Mouse (Mus musculus) olfactory bulb, adult 2 months (tissue): Measurements from ENCODE around the gene Rabggtb. TPM values are rescaled to one million over a fixed set of nuclear protein-coding genes. Genes with fewer than 3 reads are reported as not detected.

Experiments
- H3K27ac ChIP-seq: fragments of 200-500 bp; 2 replicates; pipeline ENCODE4 v1.5.1; 2012; ENCODE audit warnings: low read depth, low read length; ENCODE audit not compliant: insufficient read depth
- H3K4me1 ChIP-seq: fragments of 200-500 bp; 2 replicates; pipeline ENCODE4 v1.6.1; 2012; ENCODE audit warnings: low read length; ENCODE audit not compliant: control insufficient read depth, insufficient read depth
- H3K4me3 ChIP-seq: fragments of 200-500 bp; 2 replicates; pipeline ENCODE4 v1.5.1; 2012; ENCODE audit warnings: mild to moderate bottlenecking, low read depth, low read length, moderate library complexity; ENCODE audit not compliant: insufficient read depth
- CTCF ChIP-seq: fragments of 200-500 bp; IDR thresholded peaks from 2 replicates; pipeline ENCODE4 v1.5.1; 2012; ENCODE audit warnings: low read depth, mild to moderate bottlenecking, low read length, moderate library complexity; ENCODE audit not compliant: insufficient read depth
- POLR2A ChIP-seq: fragments of 200-500 bp; IDR thresholded peaks from 2 replicates; pipeline ENCODE4 v1.6.1; 2012; ENCODE audit warnings: mild to moderate bottlenecking, low read depth, low read length, moderate library complexity; ENCODE audit not compliant: insufficient read depth
- WGBS: fragments of 180-500 bp; shearing (Covaris S2); methylation state at CpG from one replicate; pipeline ENCODE4 v1.1.7; 2018; 5-methylcytosine and 5-hydroxymethylcytosine counted together
- polyA plus RNA-seq: library from polyadenylated mRNA; stranded (reverse); fragments of >200 nt; gene quantifications from 2 replicates; pipeline ENCODE4 v1.2.4, GENCODE M21; 2012; ENCODE audit warnings: low replicate concordance; ENCODE audit not compliant: missing spikeins, insufficient read depth, insufficient read length

Gene Rabggtb
- polyA plus RNA-seq, 1 experiment = not detected

GRCm38 (mm10) chr3:153926333-153926732 lies 13.5 kb upstream of the Rabggtb start:
- Histone ChIP-seq H3K4me3 (no peak overlapping the region), H3K4me1 (no peaks in the 10 kb centered on the region), H3K27ac (no peak overlapping the region)
- TF ChIP-seq POLR2A = no peak
- 90% methylated on average over 7 of the region's 7 CpGs for WGBS

- Histone ChIP-seq H3K4me3 (no peak overlapping the region), H3K4me1 (no peaks in the 10 kb centered on the region), H3K27ac (no peak overlapping the region)
- TF ChIP-seq CTCF (no peak), POLR2A (no peak)
- WGBS = 96% methylated on average over 10 of the region's 10 CpGs
Measured at GRCm38 (mm10) chr3:153921147-153921910, 8.5 kb upstream of the Rabggtb start.

- 19% methylated on average over 1 of the region's 1 CpGs for WGBS
- Histone ChIP-seq H3K4me1 (no peaks in the 10 kb centered on the region; the same call in 1 of the 2 replicates), H3K27ac (no peak overlapping the region), H3K4me3 (no peak overlapping the region)
- no peak for TF ChIP-seq POLR2A
- no peak for TF ChIP-seq CTCF
Measured at GRCm38 (mm10) chr3:153917200-153917599, 4.4 kb upstream of the Rabggtb start.

GRCm38 (mm10) chr3:153913510-153914243 lies 868 bp upstream of the Rabggtb start:
- Histone ChIP-seq H3K27ac (peak overlapping the region; percentile 98), H3K4me3 (no peak overlapping the region), H3K4me1 (peaks cover 5% of the 10 kb centered on the region)
- WGBS = 41% methylated on average over 6 of the region's 6 CpGs
- TF ChIP-seq POLR2A = no peak
- no peak for TF ChIP-seq CTCF

GRCm38 (mm10) chr3:153911882-153912440 lies 848 bp downstream of the Rabggtb start:
- WGBS = 3% methylated on average over 12 of the region's 12 CpGs
- TF ChIP-seq CTCF = no peak
- TF ChIP-seq POLR2A = no peak
- Histone ChIP-seq H3K4me3 (peak overlapping the region; percentile 70), H3K4me1 (peaks cover 5% of the 10 kb centered on the region), H3K27ac (0 out of 2 replicates have a peak overlapping the region, but pooled peaks have one; percentile 61)

GRCm38 (mm10) chr3:153911197-153911881 lies 1.5 kb downstream of the Rabggtb start:
- Histone ChIP-seq H3K4me3 (peak overlapping the region; percentile 29), H3K27ac (no peak overlapping the region), H3K4me1 (peaks cover 5% of the 10 kb centered on the region)
- TF ChIP-seq POLR2A (no peak), CTCF (no peak)
- WGBS = 33% methylated on average over 8 of the region's 8 CpGs

- TF ChIP-seq POLR2A (no peak), CTCF (no peak)
- WGBS = 69% methylated on average over 7 of the region's 7 CpGs
- peaks cover 5% of the 10 kb centered on the region for H3K4me1 ChIP-seq
- H3K27ac ChIP-seq = no peak overlapping the region
- H3K4me3 ChIP-seq = no peak overlapping the region
Measured at GRCm38 (mm10) chr3:153910489-153910888, 2.3 kb downstream of the Rabggtb start.

GRCm38 (mm10) chr3:153908919-153909318 lies 3.9 kb downstream of the Rabggtb start:
- no peak for TF ChIP-seq CTCF
- no peak for TF ChIP-seq POLR2A
- no peak overlapping the region for H3K27ac ChIP-seq
- H3K4me1 ChIP-seq = peaks cover 5% of the 10 kb centered on the region
- 78% methylated on average over 5 of the region's 5 CpGs for whole genome bisulfite sequencing
- H3K4me3 ChIP-seq = no peak overlapping the region
